Mouse (Mus musculus) left cerebral cortex, adult 2 months (tissue): ENCODE measurements at regions not wholly inside any gene's neighbourhood (a gene's known extent, or its start where the extent isn't known, plus 50 kb on each side); places are given as distances from the start of the nearest gene placed in this dataset.

ENCODE experiments used
- DNase-seq, 2 experiments: peaks; one replicate each; pipeline ENCODE4 v3.0.0; 2021 to 2022; ENCODE audit warnings: low spot score in 2 of 2, mixed read lengths in 1 of 2; ENCODE audit errors: extremely low spot score in 1 of 2
- H3K27ac ChIP-seq: fragments of 200-600 bp; 2 replicates; pipeline ENCODE4 v1.8.1; 2022
- H3K4me3 ChIP-seq: fragments of 200-600 bp; 2 replicates; pipeline ENCODE4 v1.8.1; 2022
- CTCF ChIP-seq: fragments of 200-600 bp; IDR thresholded peaks from 2 replicates; pipeline ENCODE4 v1.8.1; 2022; ENCODE audit warnings: antibody characterized with exemption, mild to moderate bottlenecking, moderate library complexity
- intact Hi-C: fragments of 180-260 bp; cut with DNase I; formaldehyde crosslinking; loops from one replicate; pipeline ENCODE4 v1.15.1; 2025

DNA sequence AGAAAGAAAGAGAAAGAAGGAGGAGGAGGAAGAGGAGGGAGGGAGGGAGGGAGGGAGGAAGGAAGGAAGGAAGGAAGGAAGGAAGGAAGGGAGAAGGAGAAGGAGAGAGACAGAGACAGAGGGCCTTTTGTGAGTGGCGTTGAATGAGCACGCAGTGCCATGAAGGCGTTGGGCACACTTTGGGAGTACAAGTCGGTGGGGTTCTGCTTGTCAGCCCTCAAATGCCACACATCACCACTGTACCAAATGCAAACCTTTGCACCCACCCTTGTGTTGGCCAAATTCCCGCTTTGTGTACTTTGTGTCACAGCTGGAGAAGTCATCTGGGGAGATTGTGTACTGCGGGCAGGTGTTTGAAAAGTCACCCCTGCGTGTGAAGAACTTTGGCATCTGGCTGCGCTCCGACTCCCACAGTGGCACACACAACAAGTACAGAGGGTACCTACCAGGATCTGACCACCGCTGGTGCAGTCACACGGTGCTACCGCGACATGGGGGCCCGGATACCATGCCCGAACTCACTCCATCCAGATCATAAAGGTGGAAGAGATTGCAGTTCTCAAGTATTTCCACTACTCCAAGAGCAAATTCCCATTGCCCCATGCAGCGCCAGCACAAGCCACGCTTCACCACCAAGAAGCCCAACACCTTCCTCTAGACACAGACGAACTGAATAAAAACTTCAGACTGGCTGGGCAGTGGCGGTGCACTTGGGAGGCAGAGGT, 49.8 kb upstream of the Cpsf6 start:
- Histone ChIP-seq H3K27ac (no peak overlapping the region), H3K4me3 (no peak overlapping the region)
- no peak for DNase-seq
- intact Hi-C loops: no loop called here
- no peak for TF ChIP-seq CTCF
